Mouse (Mus musculus) erythroblast, embryonic 14.5 days (primary cell): ENCODE data around the gene S100a5. TPM values are rescaled to one million over a fixed set of nuclear protein-coding genes. Genes with fewer than 3 reads are reported as not detected.

ENCODE experiments used
- H3K27me3 ChIP-seq: 2 replicates; pipeline ENCODE4 v1.6.1; 2012; ENCODE audit warnings: inconsistent platforms; ENCODE audit not compliant: control insufficient read depth
- H3K36me3 ChIP-seq: 2 replicates; pipeline ENCODE4 v1.6.1; 2012; ENCODE audit warnings: mild to moderate bottlenecking, inconsistent platforms; ENCODE audit not compliant: control insufficient read depth
- H3K4me1 ChIP-seq: 2 replicates; pipeline ENCODE4 v1.6.1; 2012; ENCODE audit warnings: inconsistent platforms; ENCODE audit not compliant: control insufficient read depth
- H3K4me3 ChIP-seq: replicated peaks from 2 replicates; pipeline ENCODE3; 2012; ENCODE audit warnings: moderate library complexity, mild to moderate bottlenecking, inconsistent platforms
- H3K9me3 ChIP-seq: 2 replicates; pipeline ENCODE4 v1.6.1; 2012; ENCODE audit warnings: low read length, inconsistent platforms, mixed read lengths; ENCODE audit not compliant: control insufficient read depth
- GATA1 ChIP-seq: IDR thresholded peaks from 2 replicates; pipeline ENCODE4 v1.6.1; 2012; ENCODE audit warnings: low read length, inconsistent platforms, mixed read lengths
- TAL1 ChIP-seq: IDR thresholded peaks from 3 replicates; pipeline ENCODE4 v1.6.1; 2012; ENCODE audit warnings: low read length, inconsistent platforms, mixed read lengths
- polyA plus RNA-seq: library from polyadenylated mRNA; stranded (reverse); fragments of >175 nt; gene quantifications from 2 replicates; pipeline ENCODE4 v1.2.3, GENCODE M21; 2012

Gene S100a5
- polyA plus RNA-seq, result not detected in 2 replicates

- H3K4me3 ChIP-seq, result no peak within 1 kb of the TSS
- peaks cover 6% of the 10 kb centered on the region for H3K4me1 ChIP-seq
- H3K9me3 ChIP-seq, result no peaks in the 10 kb centered on the region
- TF ChIP-seq GATA1 (no peak), TAL1 (no peak)
- no peaks in the 10 kb centered on the region for H3K36me3 ChIP-seq
- H3K27me3 ChIP-seq, result peaks cover 5% of the 10 kb centered on the region
Measured at GRCm38 (mm10) chr3:90608223-90608622, at the start of gene S100a5. Gene S100a5 (plus strand): TSS chr3:90608523.

- Histone ChIP-seq H3K4me1 (no peaks in the 10 kb centered on the region), H3K4me3 (no peak within 1 kb of the TSS), H3K36me3 (no peaks in the 10 kb centered on the region), H3K9me3 (no peaks in the 10 kb centered on the region), H3K27me3 (no peaks in the 10 kb centered on the region)
- TF ChIP-seq GATA1 (no peak), TAL1 (no peak)
Measured at GRCm38 (mm10) chr3:90560008-90560628, 48.2 kb upstream of the S100a5 start, which contains the start of gene S100a3. Gene S100a3 (plus strand): TSS chr3:90560578.

GRCm38 (mm10) chr3:90574691-90575090, 33.6 kb upstream of the S100a5 start:
- no peaks in the 10 kb centered on the region for H3K36me3 ChIP-seq
- no peaks in the 10 kb centered on the region for H3K9me3 ChIP-seq
- TF ChIP-seq GATA1 (no peak), TAL1 (no peak)
- no peaks in the 10 kb centered on the region for H3K4me1 ChIP-seq
- no peaks in the 10 kb centered on the region for H3K27me3 ChIP-seq
- H3K4me3 ChIP-seq, result no peak overlapping the region

- H3K9me3 ChIP-seq, result no peaks in the 10 kb centered on the region
- H3K4me1 ChIP-seq, result no peaks in the 10 kb centered on the region
- TF ChIP-seq GATA1, result no peak
- no peak for TF ChIP-seq TAL1
- no peak overlapping the region for H3K4me3 ChIP-seq
- no peaks in the 10 kb centered on the region for H3K27me3 ChIP-seq
- H3K36me3 ChIP-seq, result no peaks in the 10 kb centered on the region
Measured at GRCm38 (mm10) chr3:90575320-90575719, 33.0 kb upstream of the S100a5 start.

- Histone ChIP-seq H3K36me3 (no peaks in the 10 kb centered on the region), H3K27me3 (no peaks in the 10 kb centered on the region), H3K4me1 (no peaks in the 10 kb centered on the region), H3K4me3 (no peak overlapping the region), H3K9me3 (no peaks in the 10 kb centered on the region)
- TF ChIP-seq TAL1, result no peak
- no peak for TF ChIP-seq GATA1
Measured at GRCm38 (mm10) chr3:90576351-90577001, 31.8 kb upstream of the S100a5 start.

- Histone ChIP-seq H3K27me3 (no peaks in the 10 kb centered on the region), H3K4me3 (no peak overlapping the region), H3K9me3 (no peaks in the 10 kb centered on the region), H3K4me1 (no peaks in the 10 kb centered on the region), H3K36me3 (no peaks in the 10 kb centered on the region)
- TF ChIP-seq TAL1 (no peak), GATA1 (no peak)
Measured at GRCm38 (mm10) chr3:90579433-90579832, 28.9 kb upstream of the S100a5 start.

GRCm38 (mm10) chr3:90581141-90581540, 27.2 kb upstream of the S100a5 start:
- Histone ChIP-seq H3K4me3 (no peak overlapping the region), H3K9me3 (no peaks in the 10 kb centered on the region), H3K27me3 (no peaks in the 10 kb centered on the region), H3K4me1 (no peaks in the 10 kb centered on the region), H3K36me3 (no peaks in the 10 kb centered on the region)
- no peak for TF ChIP-seq TAL1
- no peak for TF ChIP-seq GATA1

GRCm38 (mm10) chr3:90582156-90582555, 26.2 kb upstream of the S100a5 start:
- Histone ChIP-seq H3K4me3 (no peak overlapping the region), H3K36me3 (no peaks in the 10 kb centered on the region), H3K27me3 (no peaks in the 10 kb centered on the region), H3K4me1 (no peaks in the 10 kb centered on the region), H3K9me3 (no peaks in the 10 kb centered on the region)
- TF ChIP-seq GATA1 (no peak), TAL1 (no peak)

GRCm38 (mm10) chr3:90582556-90582955, 25.8 kb upstream of the S100a5 start:
- H3K4me1 ChIP-seq, result no peaks in the 10 kb centered on the region
- no peaks in the 10 kb centered on the region for H3K9me3 ChIP-seq
- H3K27me3 ChIP-seq, result no peaks in the 10 kb centered on the region
- H3K4me3 ChIP-seq, result no peak overlapping the region
- no peak for TF ChIP-seq TAL1
- no peak for TF ChIP-seq GATA1
- H3K36me3 ChIP-seq, result no peaks in the 10 kb centered on the region
